Mouse (Mus musculus) layer of hippocampus, postnatal 25 days (tissue): Measurements from ENCODE around the gene Immp2l. TPM values are rescaled to one million over a fixed set of nuclear protein-coding genes. Genes with fewer than 3 reads are reported as not detected.

Experiments used
- DNase-seq, 2 experiments: peaks; one replicate each; pipeline ENCODE4 v3.0.0; 2022; ENCODE audit warnings: mixed read lengths in 2 of 2, low spot score in 1 of 2; ENCODE audit errors: extremely low spot score in 1 of 2
- total RNA-seq, 2 experiments: library from RNA; stranded (reverse); gene quantifications; 2 replicates each; pipeline ENCODE4 v1.2.3; 2021

Gene Immp2l
- total RNA-seq, 2 experiments from 2014 or later: 6.1 to 6.8 TPM

DNA sequence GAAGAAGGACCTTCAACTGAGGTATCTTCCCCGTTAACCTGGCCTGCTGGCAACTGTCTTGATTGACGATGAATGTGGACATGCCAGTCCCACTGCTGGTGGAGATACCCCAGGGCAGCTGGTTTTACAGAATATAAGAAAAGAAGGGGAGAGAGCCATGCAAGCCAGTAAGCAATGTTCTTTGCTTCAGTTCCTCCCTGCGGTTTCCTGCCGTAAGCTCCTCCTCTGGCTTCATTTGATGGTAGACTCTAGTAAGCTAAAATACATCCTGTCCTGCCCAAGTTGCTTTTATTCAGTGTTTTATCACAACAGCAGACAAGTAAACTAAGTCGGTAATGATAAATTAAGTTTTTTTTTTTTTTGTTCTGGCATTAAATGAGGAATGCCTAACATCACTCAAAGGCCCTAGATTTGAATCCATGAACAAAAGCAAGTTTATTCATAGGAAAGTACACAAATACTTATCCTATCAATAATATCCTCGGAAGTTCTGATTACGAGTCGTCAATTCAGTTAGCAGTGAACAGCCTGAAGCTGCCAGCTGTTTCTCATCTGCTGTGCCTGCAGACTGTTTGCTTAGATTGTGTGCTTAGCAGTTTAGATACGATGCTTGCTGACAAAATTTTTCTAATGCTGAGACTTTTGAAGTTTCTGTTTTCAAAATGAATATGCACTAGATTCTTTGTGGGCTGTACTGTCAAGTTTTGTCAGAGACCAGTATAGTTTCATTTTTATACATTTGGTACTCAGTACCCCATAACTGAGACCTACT, 476.3 kb downstream of the Immp2l start:
- DNase-seq: no peak

DNA sequence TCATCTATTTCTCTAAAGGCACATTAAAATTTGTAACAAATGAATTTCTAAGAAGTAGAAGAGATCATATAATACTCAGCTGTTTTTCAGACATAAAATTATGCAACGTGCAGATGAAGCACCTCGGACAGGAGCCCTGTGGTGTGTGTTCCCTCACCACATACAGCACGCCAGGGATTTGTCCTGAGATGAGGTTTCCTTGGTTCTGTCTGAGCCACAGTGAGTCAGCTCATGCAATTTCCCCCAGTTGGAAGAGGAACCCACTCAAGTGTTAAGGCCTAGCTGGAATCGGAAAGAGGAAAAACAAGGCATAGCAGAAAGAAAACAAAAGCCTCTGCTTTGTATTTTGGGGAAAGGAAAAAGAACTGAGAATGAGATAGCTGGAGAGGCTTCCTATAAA, 484.7 kb downstream of the Immp2l start:
- no peak for DNase-seq

DNA sequence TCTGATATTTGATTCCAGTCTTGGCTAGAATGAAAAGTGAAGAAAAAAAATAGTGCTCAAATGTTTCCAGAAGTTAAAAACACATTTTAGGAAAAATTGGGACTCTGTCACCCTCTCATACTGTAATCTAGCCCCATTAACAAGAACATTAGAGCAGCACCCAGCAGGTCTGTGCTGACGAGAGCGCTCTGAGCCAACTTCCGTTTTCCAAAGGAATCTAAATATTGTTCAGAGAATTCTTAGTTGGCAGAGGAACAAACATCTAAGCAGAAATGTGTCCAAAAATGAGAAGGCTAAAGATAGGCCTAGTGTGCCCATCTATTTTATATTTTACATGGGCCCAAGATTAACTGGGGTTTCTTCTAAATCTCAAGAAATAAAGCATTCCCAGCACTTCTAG, 486.7 kb downstream of the Immp2l start:
- DNase-seq: no peak

DNA sequence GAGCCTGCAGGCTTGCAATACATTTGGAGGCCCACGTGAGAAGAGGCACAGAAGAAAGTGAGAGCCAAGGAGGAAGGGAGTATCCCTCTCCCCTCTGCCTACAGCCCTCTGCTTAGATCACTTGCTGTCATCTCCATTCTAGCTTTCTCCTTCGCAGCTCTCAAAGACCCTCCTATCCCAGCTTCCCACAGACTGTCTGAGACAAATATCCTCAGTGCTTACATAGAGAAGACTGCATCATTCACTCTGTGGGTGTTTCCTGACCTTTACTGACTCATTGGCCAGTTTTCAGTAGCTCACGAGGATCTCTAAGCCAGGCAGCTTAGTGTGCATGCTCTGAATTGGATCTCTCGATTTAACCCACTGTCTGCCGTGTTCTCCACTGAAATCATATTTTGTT, 495.0 kb downstream of the Immp2l start:
- no peak for DNase-seq

DNA sequence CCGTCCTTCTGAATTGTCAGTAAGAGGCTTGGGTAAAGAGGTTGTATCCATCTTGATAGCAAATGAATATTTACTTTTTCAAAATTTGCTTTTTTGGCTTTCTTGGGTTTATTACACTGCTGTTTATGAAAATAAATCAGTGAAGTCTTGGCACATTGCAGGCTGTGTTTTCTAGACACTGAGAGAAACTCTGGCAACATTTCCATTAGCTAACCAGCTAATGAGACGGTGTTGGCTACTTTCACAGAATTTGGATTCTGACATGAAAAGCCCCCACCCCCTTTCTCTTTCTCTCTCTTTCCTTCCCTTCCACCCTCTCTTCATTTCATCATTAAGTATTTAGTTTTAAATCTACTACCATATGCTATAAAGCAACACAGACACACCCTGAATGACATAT, 496.4 kb downstream of the Immp2l start:
- DNase-seq: no peak

DNA sequence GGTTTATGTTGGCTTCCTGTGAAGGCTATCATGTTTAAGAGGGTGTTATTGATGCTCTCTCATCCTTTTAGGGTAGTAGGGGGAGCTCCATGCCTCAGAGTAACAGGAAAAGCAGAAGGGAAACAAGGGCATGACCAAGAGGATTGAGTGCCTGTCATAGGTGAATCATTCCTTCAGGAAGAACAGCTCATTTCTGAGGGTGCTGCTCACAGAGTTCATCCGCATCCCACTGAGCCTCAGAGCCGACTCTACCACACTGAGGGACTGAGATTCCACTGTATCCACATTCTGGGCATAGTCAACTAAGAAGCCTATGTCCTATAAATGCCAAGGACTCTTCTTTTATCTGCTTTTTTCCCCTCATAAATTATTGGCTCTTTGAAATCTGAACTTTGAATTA, 497.8 kb downstream of the Immp2l start:
- DNase-seq: no peak

DNA sequence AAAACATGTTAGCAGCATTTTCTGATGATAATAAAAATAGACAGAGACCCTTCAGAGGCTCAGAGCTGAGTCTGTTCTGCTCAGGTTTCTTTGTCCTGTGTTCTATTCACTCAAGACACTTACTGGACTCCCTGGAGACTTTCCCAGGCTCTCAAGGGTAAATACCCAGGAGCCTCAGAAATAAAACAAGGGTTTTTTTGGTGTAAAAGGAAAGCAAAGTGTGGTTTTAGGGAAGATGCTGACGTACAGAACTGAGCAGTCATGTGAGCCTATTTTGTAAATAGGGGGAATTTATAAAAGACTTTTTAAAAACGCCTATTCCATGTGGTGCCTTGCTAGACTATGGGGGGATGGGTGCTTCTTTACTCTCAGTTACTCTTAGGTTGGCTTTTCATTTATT, 502.8 kb downstream of the Immp2l start:
- no peak for DNase-seq

DNA sequence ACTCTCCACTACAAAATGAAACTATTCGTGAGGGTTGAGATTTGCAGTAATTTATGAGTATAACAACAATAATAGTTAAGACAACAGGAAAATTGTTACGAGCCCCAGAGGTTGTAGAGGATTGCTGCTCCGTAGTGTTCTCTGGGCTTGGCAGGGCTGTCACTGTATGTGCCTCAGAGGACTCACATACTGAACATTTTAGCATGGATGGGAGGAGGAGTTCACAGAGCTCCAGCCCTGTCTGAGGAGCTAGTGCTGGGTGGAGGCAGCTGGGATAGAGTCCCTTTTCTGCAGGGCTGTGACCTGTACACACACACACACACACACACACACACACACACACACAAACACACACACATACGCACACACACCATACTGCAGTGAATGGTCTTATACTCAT, 504.5 kb downstream of the Immp2l start:
- DNase-seq: no peak

DNA sequence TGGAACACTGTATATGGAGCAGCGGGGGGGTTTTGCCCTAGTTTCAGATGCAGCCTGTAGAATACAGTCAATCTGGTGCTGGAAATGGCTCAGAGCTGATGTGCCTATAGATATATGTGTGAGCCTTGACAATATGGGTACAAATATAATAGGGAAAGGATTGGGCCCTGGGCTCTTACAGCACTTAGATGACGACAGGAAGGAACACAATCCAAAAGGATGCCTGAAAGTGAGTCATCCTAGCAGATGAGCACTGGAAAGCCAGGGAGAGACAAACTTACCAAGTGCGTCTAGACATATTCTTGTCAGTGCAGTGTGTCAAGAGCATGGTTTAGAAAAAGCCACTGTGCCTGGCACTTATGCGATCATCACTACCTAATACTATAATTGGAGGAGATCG, 516.1 kb downstream of the Immp2l start:
- no peak for DNase-seq

DNA sequence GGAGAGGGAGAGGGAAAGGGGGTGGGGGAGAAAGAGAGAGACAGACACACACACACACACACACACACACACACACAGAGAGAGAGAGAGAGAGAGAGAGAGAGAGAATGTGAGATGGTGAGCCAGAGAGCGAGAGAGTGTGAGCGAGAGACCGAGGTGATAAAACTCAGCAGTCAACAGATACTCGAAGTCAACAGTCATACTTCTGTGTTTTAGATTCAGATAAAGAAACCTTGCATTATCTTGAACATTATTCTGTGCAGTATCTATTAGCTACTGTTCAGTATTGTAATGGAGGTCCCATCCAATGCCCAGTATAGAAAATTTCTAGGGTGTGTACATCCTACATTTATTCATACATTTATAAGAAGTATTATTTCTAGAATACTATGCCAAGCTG, 527.7 kb downstream of the Immp2l start:
- DNase-seq: no peak

DNA sequence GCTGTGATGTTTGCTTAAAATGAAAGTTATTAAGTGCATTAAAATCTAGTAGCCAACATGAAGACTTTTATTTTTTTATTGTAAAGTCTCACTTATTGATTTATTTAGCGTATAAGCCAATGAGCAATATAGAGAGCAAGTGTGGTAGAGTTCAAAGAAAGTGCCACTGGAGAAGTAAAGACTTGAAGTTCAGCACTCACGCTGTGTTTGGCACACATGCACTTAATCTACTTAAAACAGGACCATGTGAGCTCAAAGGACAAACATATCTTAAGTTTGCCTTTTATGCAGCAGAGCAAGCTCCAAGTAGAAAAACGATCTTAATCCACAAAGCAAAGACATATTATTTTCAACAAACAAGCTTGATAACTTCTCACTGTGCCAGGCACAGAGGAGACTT, 533.9 kb downstream of the Immp2l start:
- DNase-seq: no peak

DNA sequence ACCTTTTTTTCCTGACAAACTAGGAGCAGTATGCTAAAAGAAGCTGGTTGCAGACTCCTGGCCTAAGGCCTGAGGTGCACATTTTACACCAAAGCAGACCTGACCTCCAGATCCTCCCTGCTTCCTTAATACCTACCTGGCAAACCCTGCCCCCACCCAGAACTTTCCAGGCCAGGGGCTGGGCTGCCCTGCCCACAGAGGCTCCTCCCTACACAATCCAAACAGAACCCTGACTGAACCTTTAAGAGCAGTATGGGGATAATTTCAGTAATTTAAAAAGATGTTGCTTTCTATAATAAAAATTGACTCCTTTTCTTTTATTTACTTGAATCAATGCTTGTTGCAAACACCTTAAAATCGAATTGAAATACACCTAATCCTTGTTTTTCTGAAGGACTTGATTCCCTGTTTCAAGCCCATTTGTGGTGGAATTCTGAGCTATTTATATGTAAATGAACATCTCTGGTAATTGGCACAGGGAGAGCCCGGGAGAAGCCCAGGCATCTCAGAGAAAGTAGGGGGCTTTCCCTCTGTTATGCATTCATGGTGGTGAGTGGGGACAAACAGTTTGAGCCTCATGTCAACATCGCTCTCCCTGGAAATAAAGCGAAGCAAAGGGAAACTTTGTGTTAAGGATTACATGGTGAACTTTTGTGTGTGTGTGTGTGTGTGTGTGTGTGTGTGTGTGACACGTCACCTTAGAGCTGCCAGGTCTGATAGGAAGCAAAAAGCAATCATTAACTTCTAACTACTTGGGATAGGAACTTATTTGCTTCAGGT, 535.3 kb downstream of the Immp2l start:
- no peak for DNase-seq

DNA sequence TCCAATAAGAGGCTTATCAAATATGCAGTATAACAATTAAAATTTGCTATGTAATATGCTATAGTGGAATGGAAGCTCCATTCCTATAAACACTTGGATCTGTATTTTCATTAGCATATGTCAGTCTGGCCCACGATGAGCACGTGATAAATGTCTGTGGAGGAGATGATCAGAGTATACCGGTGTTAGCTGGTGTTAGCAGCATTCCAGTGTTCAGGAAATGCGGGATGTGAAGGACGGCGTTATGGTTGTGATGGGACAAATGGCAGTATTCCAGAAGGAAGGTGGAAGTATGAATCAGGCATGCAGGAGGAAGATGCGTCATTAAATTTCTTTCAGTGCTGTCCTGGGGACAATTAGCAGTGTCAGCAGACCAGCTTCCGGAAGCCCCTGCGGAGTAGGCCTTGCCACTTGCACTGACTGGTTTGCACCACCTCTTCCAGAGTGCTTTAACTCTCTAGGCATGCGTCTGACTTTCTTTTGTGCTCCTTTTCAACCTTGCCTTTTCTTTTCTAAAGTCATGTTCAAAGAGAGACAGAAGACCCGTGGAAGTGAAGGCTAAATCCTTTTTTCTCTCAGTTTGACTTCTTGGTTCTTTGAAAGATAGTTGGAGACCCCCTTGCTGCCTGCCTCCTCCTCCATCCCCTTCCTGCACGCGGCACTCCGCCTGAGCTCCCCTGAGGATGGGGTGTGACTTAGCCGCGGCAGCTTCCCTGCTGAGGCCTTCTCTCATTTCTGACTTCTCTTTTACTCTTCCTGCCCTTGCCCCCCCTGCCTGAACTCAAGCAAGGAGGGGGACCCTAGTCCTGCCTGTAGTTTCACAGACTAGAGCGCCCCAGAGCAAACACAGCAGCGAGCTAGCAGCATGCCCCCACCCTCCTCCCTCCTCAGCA, 541.9 kb downstream of the Immp2l start:
- no peak for DNase-seq

DNA sequence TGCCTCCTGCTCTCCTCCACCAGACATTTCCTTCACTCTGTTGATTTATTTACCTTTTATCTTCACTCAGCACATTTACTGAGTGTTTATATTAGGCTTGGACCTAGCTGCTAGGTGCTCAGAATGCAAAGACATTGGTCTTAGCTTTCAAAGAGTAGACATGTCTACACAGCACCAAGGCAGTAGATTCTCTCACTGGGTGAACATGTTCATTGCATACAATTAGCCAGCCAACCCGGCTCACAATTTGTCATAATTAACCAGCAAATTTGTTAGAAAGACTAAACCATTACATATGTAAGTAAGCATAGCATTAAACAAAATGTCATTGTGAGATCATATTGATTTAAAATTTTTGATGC, 542.5 kb downstream of the Immp2l start:
- no peak for DNase-seq

DNA sequence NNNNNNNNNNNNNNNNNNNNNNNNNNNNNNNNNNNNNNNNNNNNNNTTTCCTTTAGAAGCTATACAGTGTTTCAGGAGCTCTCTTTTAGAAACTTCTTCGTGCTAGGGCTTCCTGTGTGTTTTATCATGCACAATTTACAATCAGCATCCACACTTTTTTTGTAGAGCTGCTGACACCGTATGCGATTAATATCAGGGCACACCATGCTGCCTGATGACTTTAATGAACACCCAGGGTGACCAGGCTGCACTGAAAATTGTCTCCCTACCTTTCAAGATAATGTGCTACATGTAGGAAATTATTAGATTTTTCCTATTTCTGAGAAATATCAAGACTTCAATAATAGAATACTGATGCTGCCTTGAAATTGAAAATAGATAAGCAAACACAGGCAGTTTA, 549.9 kb downstream of the Immp2l start:
- DNase-seq: no peak

DNA sequence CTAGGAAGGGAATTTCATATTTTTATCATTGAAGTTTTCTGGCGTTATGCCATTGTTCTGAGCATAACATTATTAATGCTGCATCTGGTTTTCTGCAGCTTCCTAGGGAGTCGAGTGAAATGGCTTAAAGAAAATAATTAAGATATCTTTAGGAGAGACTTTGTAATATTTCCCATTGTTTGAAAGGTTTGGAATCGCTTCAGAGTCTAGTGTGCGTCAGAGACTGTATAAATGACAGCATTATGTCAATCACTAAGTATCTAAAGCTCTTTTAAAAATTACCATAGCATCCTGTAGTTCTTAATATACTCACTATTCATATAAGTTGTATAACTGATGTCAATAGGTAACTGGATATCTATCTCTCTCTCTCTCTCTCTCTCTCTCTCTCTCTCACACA, 551.3 kb downstream of the Immp2l start:
- no peak for DNase-seq

DNA sequence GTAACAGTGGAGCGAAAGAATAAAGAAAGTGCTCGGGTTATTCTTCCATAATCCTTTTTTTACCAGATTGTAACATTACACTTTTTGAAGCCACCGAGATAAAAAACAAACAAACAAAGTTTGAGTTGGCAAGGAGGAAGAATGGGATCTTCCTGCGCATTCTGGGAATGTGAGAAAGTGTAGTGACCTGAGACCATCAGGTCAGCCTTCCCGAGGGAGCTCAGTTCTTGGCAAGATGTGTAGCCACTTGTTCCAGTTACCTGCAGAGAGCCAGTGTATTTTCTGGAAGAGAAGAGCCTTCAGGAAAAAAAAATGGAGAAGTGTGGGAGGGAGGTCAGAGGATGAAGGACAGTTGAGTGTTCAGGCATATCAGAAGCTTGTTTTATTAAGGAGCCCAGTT, 569.5 kb downstream of the Immp2l start:
- DNase-seq: no peak

DNA sequence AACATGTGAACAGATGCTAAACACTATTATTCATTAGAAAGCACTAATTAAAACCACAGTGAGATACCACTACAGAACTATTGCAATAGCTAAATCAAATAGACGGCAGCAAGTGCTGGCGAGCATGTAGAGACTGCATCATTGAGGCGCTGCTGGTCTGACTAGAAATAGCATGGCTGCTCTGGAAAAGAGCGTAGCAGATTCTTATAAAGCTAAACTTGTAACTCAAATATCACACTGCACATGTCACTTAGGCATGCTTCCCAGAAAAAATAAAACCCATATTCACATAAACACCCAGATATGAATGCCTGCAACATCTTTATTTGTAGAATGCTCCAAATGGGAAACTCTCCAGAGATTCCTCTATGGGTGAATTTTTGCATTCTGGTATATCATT, 570.1 kb downstream of the Immp2l start:
- no peak for DNase-seq

DNA sequence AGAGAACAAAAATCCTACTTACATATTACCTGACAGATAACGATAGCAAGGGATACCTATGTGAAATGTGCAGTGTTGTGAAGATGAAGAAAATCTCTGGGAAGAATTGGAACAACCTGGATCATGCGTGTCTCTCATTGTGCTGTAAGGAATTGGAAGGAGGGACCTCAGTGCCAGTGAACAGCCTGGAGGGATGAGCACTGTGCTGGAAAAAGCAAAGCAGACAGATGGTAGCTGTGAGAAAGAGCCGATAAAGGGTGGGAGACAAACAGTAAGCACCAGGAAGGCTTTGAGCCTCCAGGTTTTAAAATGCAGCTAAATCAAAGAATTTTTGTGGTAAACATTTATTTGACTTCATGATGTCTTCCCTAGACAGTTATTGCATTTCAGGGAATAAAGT, 591.4 kb downstream of the Immp2l start:
- no peak for DNase-seq

DNA sequence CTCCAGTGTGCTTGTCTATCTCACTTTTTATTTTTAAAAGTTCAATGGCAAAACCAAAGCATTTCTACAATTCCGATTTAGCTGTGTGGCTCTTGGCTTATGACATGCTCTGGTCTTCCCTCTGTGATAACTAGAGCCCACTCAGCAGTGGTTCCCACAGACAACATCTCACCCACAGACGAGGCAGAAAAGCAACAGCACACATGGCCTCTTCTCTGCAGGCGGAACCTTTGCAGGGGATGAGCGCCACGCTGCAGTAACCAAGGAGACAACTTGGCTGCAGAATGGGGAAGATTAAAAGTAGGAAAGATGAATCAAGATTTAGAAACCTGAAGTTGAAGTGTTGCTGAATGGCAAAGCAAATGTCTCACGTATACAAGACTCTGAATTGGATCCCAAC, 597.5 kb downstream of the Immp2l start:
- DNase-seq: no peak

DNA sequence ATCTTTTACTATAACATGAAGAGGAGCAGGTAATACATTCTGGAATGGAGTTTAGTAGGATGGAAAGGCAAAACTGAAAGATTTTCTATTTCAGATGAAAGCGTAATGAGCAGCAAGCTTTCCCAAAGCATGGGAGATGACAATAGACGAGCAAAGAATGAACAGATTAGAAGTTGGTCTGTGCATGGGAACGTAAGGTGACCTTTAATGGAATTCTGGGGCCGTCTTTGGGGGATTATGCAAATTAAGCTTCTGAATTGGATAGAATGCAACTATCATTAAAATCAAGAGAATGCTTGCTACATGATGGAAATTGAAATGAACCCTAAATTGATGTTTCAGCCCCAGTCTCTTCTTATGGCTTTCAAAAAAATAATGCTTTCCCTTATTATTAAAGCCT, 619.4 kb downstream of the Immp2l start:
- no peak for DNase-seq
